Mouse (Mus musculus) ovary, postnatal 10 days (tissue): ENCODE results near the gene Bcas3.
A peak's percentile ranks its signal among the peaks of the same experiment; 100 is the strongest.

Source experiments
- DNase-seq: peaks from one replicate; pipeline ENCODE4 v3.0.0; 2022; ENCODE audit warnings: low spot score

Bcas3 gene

DNA sequence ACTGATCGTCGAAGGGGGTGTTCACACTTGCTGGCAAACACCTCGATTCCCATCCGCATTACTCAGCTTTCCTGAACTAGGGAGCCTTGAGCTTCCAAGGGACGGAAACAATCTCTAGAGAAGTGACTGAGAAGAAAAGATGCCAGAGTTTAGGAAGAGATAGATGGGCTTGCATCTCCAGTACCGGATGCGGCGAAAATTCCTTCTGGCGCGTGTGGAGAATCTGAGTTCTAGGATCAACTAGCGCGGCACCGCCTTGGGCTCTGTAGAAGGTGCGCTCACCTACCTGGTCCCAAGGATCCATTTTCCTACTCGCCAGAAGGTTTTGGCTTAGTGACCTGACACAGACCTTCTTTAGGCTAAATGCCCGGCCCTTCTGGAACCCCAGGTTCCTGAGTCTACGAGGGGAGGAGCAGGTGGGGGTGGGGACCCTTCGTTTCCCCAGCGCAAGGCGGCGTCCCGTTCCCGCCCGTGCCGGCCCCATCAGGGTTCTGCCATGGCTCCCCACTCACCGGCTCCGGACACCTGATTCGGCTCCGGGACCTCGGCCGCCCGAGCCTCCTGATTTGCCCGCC is 478.8 kb downstream of the Bcas3 start:
- no peak for DNase-seq

DNA sequence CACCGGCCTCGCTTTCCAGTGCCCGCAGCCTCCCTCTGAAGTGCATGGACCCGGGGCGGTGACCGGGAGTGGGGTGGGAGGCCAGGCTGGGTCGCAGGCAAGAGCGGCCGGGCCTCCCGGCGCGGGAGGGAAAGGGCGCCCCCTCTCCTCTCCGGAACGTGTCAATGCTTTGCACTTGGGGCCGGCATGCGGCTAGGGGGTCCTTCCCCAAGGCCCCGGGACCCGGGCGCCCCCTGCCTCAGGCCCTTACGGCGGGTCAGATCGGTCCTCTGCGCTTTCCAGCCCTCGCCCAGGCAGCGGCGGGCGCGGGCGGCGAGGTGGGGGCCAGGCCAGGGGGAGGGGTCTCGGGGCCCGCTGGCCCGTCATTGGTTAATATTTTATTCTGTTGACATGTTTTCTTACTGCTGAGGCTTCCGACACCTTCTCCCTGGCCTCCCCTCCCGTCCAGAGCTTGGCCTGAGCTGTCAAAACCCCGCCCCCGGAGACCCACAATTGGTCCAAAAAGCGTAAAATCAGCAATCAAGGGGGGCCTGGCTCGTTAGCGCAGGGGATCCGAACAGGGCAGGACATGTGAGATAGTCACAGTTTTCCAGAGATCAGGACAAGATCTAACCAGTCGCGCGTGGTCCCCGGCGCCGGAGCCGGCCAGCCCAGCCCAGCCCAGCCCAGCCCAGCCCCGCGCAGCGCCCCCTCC is 479.4 kb downstream of the Bcas3 start, which contains the start of gene Tbx2:
Gene Tbx2, plus strand, starts transcription at position 321 of the 694 bp plus-strand sequence.
- no peak for DNase-seq

DNA sequence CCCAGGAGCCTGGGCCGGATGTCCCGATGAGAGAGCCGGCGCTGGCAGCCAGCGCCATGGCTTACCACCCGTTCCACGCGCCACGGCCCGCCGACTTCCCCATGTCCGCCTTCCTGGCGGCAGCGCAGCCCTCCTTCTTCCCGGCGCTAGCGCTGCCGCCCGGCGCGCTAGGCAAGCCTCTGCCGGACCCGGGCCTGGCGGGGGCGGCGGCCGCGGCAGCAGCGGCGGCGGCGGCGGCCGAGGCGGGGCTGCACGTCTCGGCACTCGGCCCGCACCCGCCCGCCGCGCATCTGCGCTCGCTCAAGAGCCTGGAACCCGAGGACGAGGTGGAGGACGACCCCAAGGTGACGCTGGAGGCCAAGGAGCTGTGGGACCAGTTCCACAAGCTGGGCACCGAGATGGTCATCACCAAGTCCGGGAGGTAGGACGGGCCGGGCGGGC is 480.1 kb downstream of the Bcas3 start:
- no peak for DNase-seq

DNA sequence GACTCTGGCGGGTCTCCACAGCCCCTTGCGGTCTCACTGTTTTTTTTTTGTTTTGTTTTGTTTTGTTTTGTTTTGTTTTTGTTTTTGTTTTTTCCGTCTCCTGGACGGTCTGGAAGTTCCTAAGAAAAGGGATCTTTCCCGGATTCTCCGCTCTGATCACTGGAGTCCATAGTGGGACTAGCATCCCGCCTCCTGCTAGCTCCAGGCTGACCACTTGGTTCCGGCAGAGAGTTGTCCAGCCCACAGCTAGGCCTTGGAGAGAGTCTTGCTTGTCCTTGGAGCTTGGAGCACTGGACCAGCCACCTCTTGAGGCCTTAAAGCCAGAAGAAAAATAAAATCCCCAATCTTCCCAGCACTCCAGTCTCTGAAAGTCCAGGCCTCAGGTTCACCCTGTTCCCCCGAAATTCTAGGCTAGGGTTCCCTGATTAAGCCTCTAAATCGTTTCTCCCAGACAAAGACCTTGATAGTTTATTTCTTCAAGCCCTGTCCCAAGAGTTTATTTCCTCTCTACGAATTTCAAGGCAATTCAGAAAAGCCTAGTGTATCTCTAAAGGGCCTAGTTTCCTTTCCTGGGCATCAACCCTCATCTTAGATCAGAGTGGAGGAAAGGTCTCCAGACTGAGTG is 480.9 kb downstream of the Bcas3 start:
- DNase-seq = no peak

DNA sequence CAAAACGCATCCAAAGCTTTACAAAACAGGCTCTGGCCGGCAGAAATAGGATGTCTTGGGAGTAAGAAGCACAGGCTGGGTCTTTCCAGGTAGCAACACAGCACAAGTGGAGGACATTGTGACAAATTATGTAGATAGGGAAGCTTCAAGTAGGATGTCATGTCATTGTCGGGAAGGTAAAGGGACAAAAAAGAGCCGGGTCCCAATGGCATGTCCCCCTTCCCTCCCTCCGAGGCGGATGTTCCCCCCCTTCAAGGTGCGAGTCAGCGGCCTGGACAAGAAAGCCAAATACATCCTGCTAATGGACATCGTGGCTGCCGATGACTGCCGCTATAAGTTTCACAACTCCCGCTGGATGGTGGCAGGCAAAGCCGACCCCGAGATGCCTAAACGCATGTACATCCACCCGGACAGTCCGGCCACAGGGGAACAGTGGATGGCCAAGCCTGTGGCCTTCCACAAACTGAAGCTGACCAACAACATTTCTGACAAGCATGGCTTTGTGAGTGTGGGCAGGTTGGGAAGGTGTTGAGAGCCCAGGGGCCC is 481.5 kb downstream of the Bcas3 start:
- no peak for DNase-seq

DNA sequence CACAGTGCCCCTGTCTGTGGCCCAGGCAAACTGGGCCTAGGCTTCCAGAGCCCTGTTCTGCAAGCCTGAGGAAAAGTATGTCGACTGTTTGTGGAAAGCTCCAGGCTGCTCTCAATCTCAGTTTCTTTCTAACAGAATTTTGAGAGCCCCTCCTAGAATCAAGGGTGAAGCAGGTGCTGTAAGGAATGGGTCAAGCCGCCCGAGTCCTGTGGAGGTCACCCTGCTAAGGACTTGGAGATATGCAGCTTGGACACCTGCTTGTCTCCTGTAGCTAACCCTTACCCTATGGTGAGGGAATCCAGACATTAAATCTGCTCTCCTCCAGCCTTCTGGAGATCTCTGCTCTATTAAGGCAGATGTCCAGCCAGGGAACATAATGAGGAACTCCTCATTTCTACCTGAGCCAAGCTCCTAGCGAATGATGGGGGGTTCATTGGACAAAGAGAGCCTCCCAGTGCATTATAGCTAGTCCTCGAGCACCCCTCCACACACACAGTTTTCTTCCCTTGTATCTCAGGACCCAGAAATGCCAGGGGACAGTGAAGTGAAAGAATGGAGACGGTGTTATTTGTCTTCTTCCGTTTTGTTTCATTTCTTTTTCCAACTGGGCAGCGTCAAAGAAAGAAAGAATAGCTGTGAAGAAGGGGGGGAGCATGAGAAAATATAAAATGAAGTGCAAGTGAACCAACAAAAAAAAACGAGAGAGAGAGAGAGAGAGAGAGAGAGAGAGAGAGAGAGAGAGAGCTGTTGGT is 482.2 kb downstream of the Bcas3 start:
- DNase-seq = no peak

DNA sequence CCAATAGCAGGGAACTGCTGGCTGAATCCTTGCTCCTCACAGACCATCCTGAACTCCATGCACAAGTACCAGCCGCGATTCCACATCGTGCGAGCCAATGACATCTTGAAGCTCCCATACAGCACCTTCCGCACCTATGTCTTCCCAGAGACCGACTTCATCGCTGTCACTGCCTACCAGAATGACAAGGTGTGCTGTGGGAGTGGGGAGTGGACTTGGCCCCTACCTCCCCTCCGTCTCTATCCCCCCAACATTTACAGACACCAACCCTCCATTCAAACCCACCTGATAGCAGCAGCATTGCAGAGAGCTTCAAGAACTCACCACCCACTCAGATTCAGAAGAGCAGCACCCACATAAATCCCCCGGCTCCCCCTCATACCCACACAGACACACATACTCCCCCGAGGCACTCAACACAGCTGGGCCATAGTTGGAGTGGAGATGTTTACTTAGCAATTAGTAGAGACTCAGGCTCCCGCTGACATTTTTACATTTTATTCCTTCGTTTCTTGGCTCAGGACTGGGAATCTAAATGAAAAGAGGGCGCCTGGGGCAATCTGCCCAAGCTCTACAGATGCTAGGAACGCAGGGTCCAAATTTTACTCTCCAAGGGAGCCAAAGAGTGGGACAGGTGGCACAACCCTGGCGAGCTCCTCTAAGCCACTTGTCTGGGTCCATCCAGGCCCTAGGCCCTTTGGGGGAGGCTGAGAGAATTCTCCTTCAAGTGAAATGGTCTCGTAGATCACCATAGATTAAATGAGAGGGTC is 483.0 kb downstream of the Bcas3 start:
- no peak for DNase-seq

DNA sequence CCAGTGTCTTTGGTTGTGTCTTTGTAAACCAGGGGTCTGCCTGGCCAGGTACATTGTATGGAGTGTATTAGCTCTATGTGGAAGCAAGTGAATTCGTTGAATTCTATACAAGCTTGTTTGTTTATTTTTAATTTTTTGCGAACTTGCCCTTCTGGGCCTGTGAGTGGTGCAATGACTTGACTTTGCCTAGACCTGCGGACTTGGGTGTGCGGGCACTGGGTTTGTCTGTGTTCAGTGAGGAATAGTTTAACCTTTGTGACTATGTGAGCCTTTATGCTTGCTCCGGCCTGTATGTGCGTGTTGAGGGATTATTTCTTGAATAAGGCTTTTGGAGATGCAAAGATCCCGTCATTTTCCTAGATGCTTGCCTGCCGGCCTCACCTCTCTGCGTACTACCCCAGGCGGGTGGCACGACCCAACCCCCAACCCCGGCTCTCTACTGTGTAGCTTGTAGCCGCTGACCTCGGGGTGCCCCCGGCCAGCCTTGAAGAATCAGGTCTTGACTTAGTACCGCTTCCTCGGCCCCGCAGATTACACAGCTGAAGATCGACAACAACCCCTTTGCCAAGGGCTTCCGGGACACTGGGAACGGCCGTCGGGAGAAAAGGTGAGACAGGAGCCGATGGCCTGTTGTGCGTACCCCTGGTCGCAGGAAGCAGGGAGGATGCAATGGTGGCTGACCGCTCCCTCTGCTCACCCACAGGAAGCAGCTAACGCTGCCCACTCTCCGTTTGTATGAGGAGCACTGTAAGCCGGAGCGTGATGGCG is 483.7 kb downstream of the Bcas3 start:
- DNase-seq = no peak

DNA sequence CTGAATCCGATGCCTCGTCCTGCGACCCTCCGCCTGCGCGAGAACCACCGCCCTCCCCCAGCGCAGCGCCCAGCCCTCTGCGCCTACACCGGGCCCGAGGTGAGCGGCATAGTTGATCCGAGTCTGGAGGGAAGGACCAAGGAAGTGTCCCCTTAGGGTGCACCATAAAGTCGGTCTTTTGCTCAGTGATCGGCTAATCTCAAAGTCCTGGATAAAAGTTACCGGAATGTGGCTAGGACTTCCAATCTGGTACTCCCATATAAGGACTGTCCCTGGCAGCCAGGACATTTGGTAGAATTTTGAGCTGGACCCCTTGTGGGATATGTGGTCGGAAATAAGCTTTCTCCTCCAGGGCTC is 484.3 kb downstream of the Bcas3 start:
- no peak for DNase-seq

DNA sequence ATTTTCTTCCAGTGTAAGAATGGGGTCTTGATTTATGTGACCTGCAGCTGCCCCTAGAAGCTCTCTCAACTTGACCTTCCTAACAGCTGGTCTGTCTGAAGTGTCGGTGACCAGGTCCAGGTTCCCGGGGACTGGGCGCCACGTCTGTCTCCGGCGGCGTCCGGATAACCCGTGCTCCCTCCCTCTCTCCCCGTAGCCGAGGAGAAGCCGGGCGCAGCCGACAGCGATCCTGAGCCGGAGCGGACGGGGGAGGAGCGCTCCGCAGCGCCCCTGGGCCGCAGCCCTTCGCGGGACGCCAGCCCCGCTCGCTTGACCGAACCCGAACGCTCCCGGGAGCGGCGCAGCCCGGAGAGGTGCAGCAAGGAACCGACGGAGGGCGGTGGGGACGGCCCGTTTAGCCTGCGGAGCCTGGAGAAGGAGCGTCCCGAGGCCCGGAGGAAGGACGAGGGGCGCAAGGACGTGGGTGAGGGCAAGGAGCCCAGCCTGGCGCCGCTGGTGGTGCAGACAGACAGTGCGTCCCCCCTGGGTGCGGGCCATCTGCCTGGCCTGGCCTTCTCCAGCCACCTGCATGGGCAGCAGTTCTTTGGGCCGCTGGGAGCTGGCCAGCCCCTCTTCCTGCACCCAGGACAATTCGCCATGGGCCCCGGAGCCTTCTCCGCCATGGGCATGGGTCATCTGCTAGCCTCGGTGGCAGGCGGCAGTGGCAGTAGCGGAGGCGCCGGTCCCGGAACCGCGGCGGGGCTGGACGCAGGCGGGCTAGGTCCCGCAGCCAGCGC is 484.9 kb downstream of the Bcas3 start:
- DNase-seq = peak; percentile 24

DNA sequence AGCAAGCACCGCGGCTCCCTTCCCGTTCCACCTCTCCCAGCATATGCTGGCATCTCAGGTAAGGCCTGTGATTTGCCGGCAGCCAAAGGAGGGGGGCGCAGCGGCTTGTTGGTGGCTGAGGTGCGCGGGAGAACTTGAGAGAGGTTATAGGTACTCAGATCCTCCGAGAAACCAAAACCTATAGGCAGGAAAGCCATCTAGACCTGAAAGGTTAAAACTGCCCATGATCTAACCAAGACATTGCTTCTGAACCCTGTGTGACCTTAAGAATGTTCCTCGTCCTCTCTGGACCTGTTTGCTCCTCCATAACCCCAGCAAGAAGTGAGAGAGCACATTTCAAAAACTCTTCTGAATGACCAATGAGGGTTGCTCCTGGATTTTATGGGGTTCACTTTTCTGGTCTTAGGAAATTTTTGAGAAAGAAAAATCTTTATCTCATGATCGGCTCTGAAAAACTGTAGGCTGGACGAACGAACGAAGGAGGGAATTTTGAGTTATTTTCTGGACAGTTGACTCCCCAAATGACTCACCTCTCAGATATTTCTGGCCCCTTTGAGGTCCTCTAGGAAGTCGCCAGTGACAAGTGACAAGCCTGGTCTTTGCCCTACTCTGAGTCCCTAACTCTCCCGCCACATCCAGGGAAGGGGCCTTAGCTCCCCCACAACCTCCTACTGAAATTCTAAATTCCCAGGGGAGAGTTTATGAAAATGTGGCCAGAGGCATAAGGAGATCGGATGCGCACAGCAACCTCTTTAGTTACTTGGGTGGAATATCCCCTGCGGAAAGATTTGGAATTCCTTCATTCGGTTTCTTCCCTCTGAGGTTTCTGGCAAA is 485.7 kb downstream of the Bcas3 start:
- no peak for DNase-seq

DNA sequence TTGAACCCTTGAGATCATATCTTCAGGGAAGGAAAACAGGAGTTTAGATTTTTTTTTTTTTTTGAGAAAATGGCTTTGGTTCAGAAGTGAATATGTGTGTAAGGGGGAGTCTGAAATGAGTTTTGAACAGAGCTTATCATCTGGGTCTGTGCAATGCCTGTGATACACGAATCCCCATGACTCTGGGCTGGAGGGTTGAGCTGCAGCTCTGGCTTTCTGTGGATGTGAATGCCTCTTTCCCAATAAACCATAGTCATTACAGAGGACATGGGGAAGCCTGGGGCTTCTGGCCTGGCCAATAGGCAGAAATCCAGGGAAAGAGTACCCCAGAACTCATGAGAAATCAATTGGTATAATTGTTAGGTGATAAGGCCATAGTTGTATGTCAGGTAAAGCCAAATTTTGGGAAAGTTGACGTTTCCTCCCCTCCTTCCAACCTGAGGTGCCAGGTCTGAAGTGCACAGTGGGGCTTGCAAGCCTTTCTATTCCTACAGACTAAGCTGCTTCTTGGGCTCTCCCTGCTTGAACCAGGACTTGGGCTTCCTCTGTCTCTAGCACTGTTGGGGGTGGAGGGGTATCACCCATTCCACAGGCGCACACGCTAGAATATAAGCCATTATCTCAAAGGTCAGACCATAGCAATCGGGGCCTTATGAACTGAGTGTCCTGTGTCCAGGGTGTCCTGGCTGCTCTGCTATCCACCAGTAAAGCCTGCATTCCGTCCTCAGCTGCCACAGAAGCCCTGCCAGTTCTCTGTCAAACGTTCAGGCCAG is 486.5 kb downstream of the Bcas3 start:
- no peak for DNase-seq

DNA sequence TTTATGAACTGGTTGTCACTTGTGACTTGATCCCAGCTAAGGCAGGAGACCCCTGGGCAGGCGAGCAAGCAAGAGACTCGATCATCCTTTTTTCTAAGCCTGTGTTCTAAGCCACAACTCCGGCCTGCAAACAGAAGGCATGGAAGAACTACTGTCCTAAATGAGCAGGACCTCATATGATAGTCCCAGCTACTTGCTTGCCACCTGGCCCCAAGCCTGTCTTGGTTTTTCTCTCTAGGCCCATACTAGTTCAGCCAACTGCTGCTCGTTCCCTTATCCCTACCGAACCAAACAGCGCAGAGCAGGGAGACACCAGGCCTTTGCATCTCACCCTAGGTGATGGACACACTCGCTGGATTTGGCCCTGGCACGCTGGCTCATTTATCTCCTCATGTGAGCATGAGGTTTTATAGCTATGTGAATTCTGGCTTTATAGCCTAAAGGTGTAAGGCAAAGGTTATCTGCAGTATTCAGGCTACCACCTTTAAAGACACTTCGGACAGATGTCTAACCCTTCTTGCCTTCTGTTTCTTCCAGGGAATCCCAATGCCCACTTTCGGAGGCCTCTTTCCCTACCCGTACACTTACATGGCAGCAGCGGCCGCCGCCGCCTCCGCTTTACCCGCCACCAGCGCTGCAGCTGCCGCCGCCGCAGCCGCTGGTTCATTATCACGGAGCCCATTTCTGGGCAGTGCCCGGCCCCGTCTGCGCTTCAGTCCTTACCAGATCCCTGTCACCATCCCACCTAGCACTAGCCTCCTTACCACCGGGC is 487.2 kb downstream of the Bcas3 start:
- no peak for DNase-seq

DNA sequence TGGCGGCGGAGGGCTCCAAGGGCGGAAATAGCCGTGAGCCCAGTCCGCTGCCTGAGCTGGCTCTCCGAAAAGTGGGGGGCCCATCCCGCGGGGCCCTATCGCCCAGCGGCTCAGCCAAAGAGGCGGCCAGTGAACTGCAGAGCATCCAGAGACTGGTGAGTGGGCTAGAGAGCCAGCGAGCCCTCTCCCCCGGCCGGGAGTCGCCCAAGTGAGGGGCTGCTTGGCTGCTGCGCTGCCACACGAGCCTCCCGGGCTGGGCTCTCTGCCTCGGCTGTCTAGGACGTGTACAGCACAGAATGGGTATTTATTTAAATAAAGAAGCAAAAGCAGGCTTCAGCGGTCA is 487.8 kb downstream of the Bcas3 start:
- no peak for DNase-seq

DNA sequence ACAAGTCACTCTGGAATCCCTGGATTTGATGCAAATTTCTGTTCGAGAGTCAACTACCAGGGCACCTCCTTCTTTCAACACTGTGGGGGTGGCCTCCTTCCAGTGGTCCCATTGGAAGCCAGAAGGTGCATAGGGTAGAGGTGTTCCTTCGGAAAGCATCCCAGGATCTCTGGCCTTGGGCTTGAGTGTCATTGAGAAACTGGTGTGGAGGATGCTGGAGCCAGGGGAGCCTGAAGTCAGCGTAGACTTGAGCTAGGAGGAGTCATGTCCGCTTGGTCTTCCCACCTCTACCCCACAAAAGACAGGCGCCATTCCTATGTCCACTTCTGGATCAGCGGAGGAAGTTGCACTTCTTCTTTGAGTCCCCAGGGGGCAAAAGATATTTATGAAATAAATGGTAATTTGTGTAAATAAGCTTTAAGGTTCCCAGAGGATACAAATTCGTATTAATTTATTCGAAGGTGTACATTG is 488.3 kb downstream of the Bcas3 start:
- DNase-seq = no peak

DNA sequence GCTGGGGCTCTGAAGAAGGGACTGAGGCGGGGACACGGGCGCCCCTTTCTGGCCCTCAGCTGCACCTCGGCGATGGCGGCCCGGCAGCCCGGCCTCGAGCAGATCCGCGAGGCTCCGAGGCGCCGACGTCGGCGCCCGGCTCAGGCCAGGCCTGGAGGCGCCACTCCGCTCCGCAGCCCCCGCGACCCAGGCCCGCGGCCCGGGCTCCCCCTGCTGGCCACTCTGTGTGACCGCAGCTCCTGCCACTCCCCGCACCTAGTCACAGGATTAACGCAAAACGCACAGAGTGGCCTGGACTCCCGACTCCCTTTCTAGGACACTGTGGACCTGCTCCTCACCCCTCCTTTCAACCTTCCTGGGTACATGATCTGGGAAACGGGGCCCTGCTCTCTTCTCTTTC is 489.0 kb downstream of the Bcas3 start:
- peak; percentile 53 for DNase-seq

DNA sequence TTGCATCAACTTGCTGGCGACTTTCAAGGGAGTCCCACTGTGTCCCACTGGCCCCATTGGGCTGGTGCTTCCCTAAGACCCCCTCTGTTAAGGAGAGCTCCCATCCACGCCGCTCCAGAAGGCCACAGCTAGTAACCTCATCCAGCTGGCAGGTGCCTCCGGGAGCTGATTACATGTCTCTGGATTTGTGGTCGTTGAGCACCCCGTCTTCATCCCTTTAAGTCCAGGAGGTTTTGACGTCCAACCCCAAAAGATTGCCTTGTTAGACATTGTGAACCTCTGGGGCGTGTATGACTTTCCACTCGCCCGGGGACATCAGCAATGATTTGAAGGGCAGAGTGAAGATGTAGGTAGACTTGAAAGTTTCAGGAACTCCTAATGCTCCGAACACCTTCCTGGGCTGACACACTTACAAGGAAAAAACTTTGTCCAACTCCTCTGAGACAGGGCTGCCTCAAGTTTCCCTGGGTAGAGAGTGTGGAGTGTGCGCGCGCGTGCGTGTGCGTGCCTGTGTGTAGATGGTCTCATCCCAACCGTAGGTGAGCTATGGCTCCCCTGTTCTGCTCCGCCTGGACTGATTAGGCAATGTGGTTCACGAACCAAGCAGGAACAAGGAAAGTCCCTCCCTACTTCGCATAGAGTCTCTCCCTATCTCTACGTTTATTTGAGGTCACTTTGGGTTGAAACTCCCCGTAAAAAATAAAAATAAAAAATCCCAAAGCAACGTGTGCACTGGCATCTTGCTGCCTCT is 489.8 kb downstream of the Bcas3 start:
- DNase-seq = peak; percentile 18
